Mouse (Mus musculus) CD4-positive naive resting alpha-beta T cell, adult 76 days (primary cell): ENCODE results near the gene Olfr905. TPM values are rescaled to one million over a fixed set of nuclear protein-coding genes. Genes with fewer than 3 reads are reported as not detected.

Source experiments
- total RNA-seq: library from RNA; stranded (reverse); gene quantifications from one replicate; pipeline ENCODE4 v1.2.4, GENCODE M21; 2023

Gene Olfr905
- not detected for total RNA-seq

GRCm38 (mm10) chr9:38470807-38471206, at the start of gene Olfr905:
Olfr905 (plus strand) TSS chr9:38471107.

GRCm38 (mm10) chr9:38429155-38429554, 41.8 kb upstream of the Olfr905 start, which contains the start of gene Olfr901:
Olfr901 (plus strand) TSS chr9:38429455.

GRCm38 (mm10) chr9:38447352-38447751, 23.6 kb upstream of the Olfr905 start, which contains the start of gene Olfr902:
Olfr902 (plus strand) TSS chr9:38447652.

GRCm38 (mm10) chr9:38462844-38463243, 8.1 kb upstream of the Olfr905 start, which contains the start of gene Olfr904:
Olfr904 (plus strand) TSS chr9:38463144.

GRCm38 (mm10) chr9:38486785-38487184, 15.9 kb downstream of the Olfr905 start, which contains the start of gene Olfr906:
Olfr906 (plus strand) TSS chr9:38487085.

GRCm38 (mm10) chr9:38495501-38495900, 24.6 kb downstream of the Olfr905 start, which contains the start of gene Olfr907:
Olfr907 (plus strand) TSS chr9:38495801.

GRCm38 (mm10) chr9:38521280-38521679, 50.4 kb downstream of the Olfr905 start, which contains the start of gene Olfr911-ps1:
Olfr911-ps1 (plus strand) TSS chr9:38521580.

Other genes starting within 250 kb of the Olfr905 start
- not detected for gene Olfr143, start 218.3 kb upstream of the Olfr905 start, total RNA-seq
- not detected for gene Olfr895, start 203.3 kb upstream of the Olfr905 start, total RNA-seq
- gene Olfr896-ps1, start 180.0 kb upstream of the Olfr905 start, total RNA-seq, result not detected
- not detected for gene Olfr25, start 142.0 kb upstream of the Olfr905 start, total RNA-seq
- gene Olfr898, start 122.7 kb upstream of the Olfr905 start, total RNA-seq, result not detected
- gene Olfr250, start 104.2 kb upstream of the Olfr905 start, total RNA-seq, result not detected
- not detected for gene Olfr251, start 94.0 kb upstream of the Olfr905 start, total RNA-seq
- gene Olfr147, start 69.4 kb upstream of the Olfr905 start, total RNA-seq, result not detected
- not detected for gene Olfr901, start 41.7 kb upstream of the Olfr905 start, total RNA-seq
- not detected for gene Olfr902, start 23.5 kb upstream of the Olfr905 start, total RNA-seq
- gene Olfr904, start 8.0 kb upstream of the Olfr905 start, total RNA-seq, result not detected
- not detected for gene Olfr906, start 16.0 kb downstream of the Olfr905 start, total RNA-seq
- gene Olfr907, start 24.7 kb downstream of the Olfr905 start, total RNA-seq, result not detected
- not detected for gene Olfr911-ps1, start 50.5 kb downstream of the Olfr905 start, total RNA-seq
- gene Olfr910, start 66.7 kb downstream of the Olfr905 start, total RNA-seq, result not detected
- not detected for gene Olfr912, start 109.1 kb downstream of the Olfr905 start, total RNA-seq
- not detected for gene Olfr913, start 121.7 kb downstream of the Olfr905 start, total RNA-seq
- gene Olfr914, start 134.0 kb downstream of the Olfr905 start, total RNA-seq, result not detected
- not detected for gene Olfr916, start 188.8 kb downstream of the Olfr905 start, total RNA-seq
- not detected for gene Olfr917, start 194.7 kb downstream of the Olfr905 start, total RNA-seq
- not detected for gene Olfr918, start 203.5 kb downstream of the Olfr905 start, total RNA-seq
- gene Olfr919, start 232.6 kb downstream of the Olfr905 start, total RNA-seq, result not detected
- 5.0 TPM for gene Vwa5a, start 247.2 kb downstream of the Olfr905 start, total RNA-seq